Mouse (Mus musculus) hindlimb bud, embryonic 11.5 days (tissue): Measurements from ENCODE around the gene Ntpcr.
A peak's percentile ranks its signal among the peaks of the same experiment; 100 is the strongest.

ENCODE experiments used
- DNase-seq: peaks from one replicate; pipeline ENCODE4 v3.0.0-alpha.2; 2012; ENCODE audit warnings: low read depth, low spot score; ENCODE audit errors: extremely low spot score

Gene Ntpcr

GRCm38 (mm10) chr8:125773281-125773803 is 43.6 kb downstream of the Ntpcr start:
- DNase-seq, result no peak

- DNase-seq, result no peak
Observed at GRCm38 (mm10) chr8:125775031-125775430, 45.3 kb downstream of the Ntpcr start.

- no peak for DNase-seq
Observed at GRCm38 (mm10) chr8:125776314-125776713, 46.6 kb downstream of the Ntpcr start.

- DNase-seq, result no peak
Observed at GRCm38 (mm10) chr8:125776800-125777199, 47.0 kb downstream of the Ntpcr start.

- DNase-seq, result no peak
Observed at GRCm38 (mm10) chr8:125777478-125778164, 47.9 kb downstream of the Ntpcr start.

GRCm38 (mm10) chr8:125778919-125779318 is 49.2 kb downstream of the Ntpcr start:
- DNase-seq, result peak; percentile 6

GRCm38 (mm10) chr8:125779656-125780055 is 49.9 kb downstream of the Ntpcr start:
- no peak for DNase-seq

GRCm38 (mm10) chr8:125782161-125782560 is 52.4 kb downstream of the Ntpcr start:
- DNase-seq, result no peak

- DNase-seq, result no peak
Observed at GRCm38 (mm10) chr8:125786886-125787285, 57.1 kb downstream of the Ntpcr start.

GRCm38 (mm10) chr8:125792816-125793455 is 63.2 kb downstream of the Ntpcr start:
- DNase-seq, result no peak

GRCm38 (mm10) chr8:125795341-125795740 is 65.6 kb downstream of the Ntpcr start:
- DNase-seq, result no peak

GRCm38 (mm10) chr8:125796970-125797369 is 67.2 kb downstream of the Ntpcr start:
- DNase-seq, result no peak
